Mouse (Mus musculus) bone marrow macrophage, adult 2 months (primary cell): ENCODE data around the gene Lce1d.

Experiments used
- CTCF ChIP-seq: IDR thresholded peaks from 2 replicates; pipeline ENCODE4 v1.5.1; 2012; ENCODE audit warnings: low read depth, mild to moderate bottlenecking, low read length, moderate library complexity
- POLR2A ChIP-seq: IDR thresholded peaks from 2 replicates; pipeline ENCODE4 v1.6.1; 2012; ENCODE audit warnings: mild to moderate bottlenecking, low read depth, low read length, borderline replicate concordance

- no peak for TF ChIP-seq CTCF
- TF ChIP-seq POLR2A, result no peak
These were observed 48.4 kb downstream of the Lce1d start for GRCm38 (mm10) chr3:92638653-92638991.
